Mouse (Mus musculus): ENCODE data around the gene Gapvd1.

- TF ChIP-seq POLR2A (IDR thresholded peaks at IDR 0.05; ENCODE audit: control insufficient read depth, extremely low read depth, insufficient read depth, low read length, poor library complexity) (no peak), CTCF (IDR thresholded peaks at IDR 0.05; ENCODE audit: borderline replicate concordance, control insufficient read depth, extremely low read depth, insufficient read depth, low read length, poor library complexity) (no peak)
These were observed 84.6 kb downstream of the Gapvd1 start for GRCm38 (mm10) chr2:34670470-34670869.
